Mouse (Mus musculus) ES-E14 (cell line): ENCODE data around the gene BC049762. TPM values are rescaled to one million over a fixed set of nuclear protein-coding genes. Genes with fewer than 3 reads are reported as not detected.

ENCODE experiments used
- DNase-seq: peaks from one replicate; pipeline ENCODE4 v3.0.0-alpha.2; 2013; ENCODE audit warnings: low read depth, low spot score
- H3K27ac ChIP-seq: 2 replicates; pipeline ENCODE4 v1.5.1; 2012; ENCODE audit warnings: low read depth, mild to moderate bottlenecking, low read length, moderate library complexity, mixed read lengths; ENCODE audit not compliant: poor library complexity, insufficient read depth, severe bottlenecking
- H3K36me3 ChIP-seq: 2 replicates; pipeline ENCODE4 v1.6.1; 2012; ENCODE audit warnings: mild to moderate bottlenecking, low read length, moderate library complexity, mixed read lengths; ENCODE audit not compliant: control insufficient read depth, poor library complexity, insufficient read depth, severe bottlenecking
- H3K4me1 ChIP-seq, 2 experiments: fragments of 150-350 bp in 1 of 2; sonication (generic) in 1 of 2; 2 replicates each; pipeline ENCODE4 v1.6.1; 2012; ENCODE audit warnings: low read length in 2 of 2, mild to moderate bottlenecking in 1 of 2, mixed read lengths in 1 of 2; ENCODE audit not compliant: control insufficient read depth in 2 of 2, insufficient read depth in 2 of 2, poor library complexity in 1 of 2
- H3K4me3 ChIP-seq, 2 experiments: fragments of 150-350 bp in 1 of 2; sonication (generic) in 1 of 2; 2 replicates each; pipeline ENCODE4 v1.5.1; 2012; ENCODE audit warnings: low read length in 2 of 2, low read depth in 1 of 2, mild to moderate bottlenecking in 1 of 2, mixed read lengths in 1 of 2; ENCODE audit not compliant: insufficient read depth in 1 of 2, poor library complexity in 1 of 2, severe bottlenecking in 1 of 2
- H3K9ac ChIP-seq: 2 replicates; pipeline ENCODE4 v1.6.1; 2012; ENCODE audit warnings: low read depth, mild to moderate bottlenecking, low read length, mixed read lengths; ENCODE audit not compliant: poor library complexity, insufficient read depth, severe bottlenecking
- H3K9me3 ChIP-seq: fragments of 150-350 bp; sonication (generic); 2 replicates; pipeline ENCODE4 v1.6.1; 2012; ENCODE audit warnings: low read depth, mild to moderate bottlenecking, low read length; ENCODE audit not compliant: control insufficient read depth, insufficient read depth
- CHD2 ChIP-seq: IDR thresholded peaks from 2 replicates; pipeline ENCODE4 v1.6.1; 2014; ENCODE audit warnings: mild to moderate bottlenecking, low read depth, low read length, inconsistent platforms
- HCFC1 ChIP-seq: IDR thresholded peaks from 2 replicates; pipeline ENCODE4 v1.6.1; 2012; ENCODE audit warnings: low read length, inconsistent platforms, borderline replicate concordance; ENCODE audit not compliant: insufficient read depth
- MAFK ChIP-seq: IDR thresholded peaks from 2 replicates; pipeline ENCODE4 v1.6.1; 2014; ENCODE audit warnings: mild to moderate bottlenecking, low read depth, low read length, inconsistent platforms; ENCODE audit not compliant: insufficient read depth
- ZC3H11A ChIP-seq: IDR thresholded peaks from 2 replicates; pipeline ENCODE4 v1.6.1; 2012; ENCODE audit warnings: low read depth, mild to moderate bottlenecking, inconsistent platforms, low read length, borderline replicate concordance
- ZNF384 ChIP-seq: IDR thresholded peaks from 2 replicates; pipeline ENCODE4 v1.6.1; 2012; ENCODE audit warnings: low read depth, low read length, inconsistent platforms
- in situ Hi-C, 2 experiments: fragments of 600-800 bp; cut with MboI; formaldehyde crosslinking; loops; one replicate each; pipeline ENCODE4 v1.15.1; 2025; ENCODE audit warnings: low sequenced_read_pairs in 2 of 2, inconsistent platforms in 1 of 2; ENCODE audit not compliant: unreplicated experiment in 2 of 2
- total RNA-seq: library from RNA; depleted of rRNA; stranded (reverse); fragments of 300-350 nt; gene quantifications from 2 replicates; pipeline ENCODE4 v1.2.3, GENCODE M21; 2012

Gene BC049762
- total RNA-seq, 1 experiment = 0.31 TPM

GRCm38 (mm10) chr11:51298691-51299090, 35.8 kb upstream of the BC049762 start:
- no peak for DNase-seq
- no peak for TF ChIP-seq ZC3H11A
- no peak for TF ChIP-seq CHD2
- Histone ChIP-seq H3K4me1 (no peaks in the 10 kb centered on the region), H3K4me3 (no peak overlapping the region), H3K9me3 (no peaks in the 10 kb centered on the region), H3K9ac (no peak overlapping the region), H3K27ac (no peak overlapping the region), H3K36me3 (no peaks in the 10 kb centered on the region)
- in situ Hi-C loops = loop anchor here in 1 of 2 experiments (10.0 kb wide), 1 partner anchor 236 kb away; no protein-coding TSS in a partner anchor

DNA sequence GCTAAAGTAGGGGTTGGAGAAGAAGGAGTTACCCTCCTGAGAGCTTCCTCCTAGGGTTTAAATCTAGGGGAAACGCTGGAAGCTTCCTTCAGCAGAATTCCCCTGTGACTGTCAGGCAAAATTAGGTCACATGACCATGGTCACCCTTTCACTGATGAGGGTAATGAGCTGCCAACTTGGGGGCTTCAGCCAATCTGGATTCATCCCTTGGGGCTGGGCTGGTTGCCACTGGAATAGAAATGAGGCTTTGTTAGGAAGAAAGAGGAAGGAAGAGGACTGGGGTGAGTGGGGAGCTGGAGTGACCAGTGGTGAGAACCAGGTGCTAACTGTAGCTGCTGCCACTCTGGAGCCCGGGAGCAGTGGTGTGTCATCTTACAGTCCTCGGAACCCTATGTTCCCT, 32.9 kb upstream of the BC049762 start:
- no peak overlapping the region for H3K4me3 ChIP-seq

GRCm38 (mm10) chr11:51293956-51294530, 31.2 kb upstream of the BC049762 start:
- no peak for TF ChIP-seq ZC3H11A
- TF ChIP-seq CHD2 = no peak
- no peak for TF ChIP-seq MAFK
- no peak for TF ChIP-seq HCFC1
- no peak for TF ChIP-seq ZNF384
- H3K4me3 ChIP-seq = no peak overlapping the region
- in situ Hi-C loops = loop anchor here (5.0 to 10.0 kb wide), 2 partner anchors 233 to 241 kb away; no protein-coding TSS in a partner anchor
- no peak overlapping the region for H3K9ac ChIP-seq
- no peak for DNase-seq
- no peak overlapping the region for H3K27ac ChIP-seq
- no peaks in the 10 kb centered on the region for H3K4me1 ChIP-seq
- no peaks in the 10 kb centered on the region for H3K36me3 ChIP-seq
- no peaks in the 10 kb centered on the region for H3K9me3 ChIP-seq

More for the DNA sequence above, 32.9 kb upstream of the BC049762 start:
- Histone ChIP-seq H3K27ac (no peak overlapping the region), H3K9ac (no peak overlapping the region), H3K9me3 (no peaks in the 10 kb centered on the region), H3K36me3 (no peaks in the 10 kb centered on the region), H3K4me1 (no peaks in the 10 kb centered on the region)
- no peak for DNase-seq
- in situ Hi-C loops = loop anchor here in 1 of 2 experiments (10.0 kb wide), 1 partner anchor 239 kb away; no protein-coding TSS in a partner anchor
- no peak for TF ChIP-seq HCFC1
- TF ChIP-seq ZC3H11A = no peak
- no peak for TF ChIP-seq ZNF384
- TF ChIP-seq MAFK = no peak
- no peak for TF ChIP-seq CHD2

- DNase-seq = peak; percentile 17
- peak overlapping the region; percentile 71 to 79 for H3K4me3 ChIP-seq
- no peaks in the 10 kb centered on the region for H3K36me3 ChIP-seq
- no peaks in the 10 kb centered on the region for H3K9me3 ChIP-seq
- in situ Hi-C loops = loop anchor here (5.0 to 10.0 kb wide), 2 partner anchors 237 to 244 kb away; no protein-coding TSS in a partner anchor
- no peaks in the 10 kb centered on the region for H3K4me1 ChIP-seq
- TF ChIP-seq HCFC1 (no peak), ZNF384 (no peak), MAFK (no peak), ZC3H11A (no peak), CHD2 (no peak)
- H3K27ac ChIP-seq = no peak overlapping the region
- peak overlapping the region; percentile 67 for H3K9ac ChIP-seq
Measured at GRCm38 (mm10) chr11:51290066-51290955, 27.5 kb upstream of the BC049762 start.
